Mouse (Mus musculus): Measurements from ENCODE around the gene Pdia6.

Gene Pdia6

GRCm38 (mm10) chr12:17264826-17265225, 1.5 kb upstream of the Pdia6 start:
- no peak for DNase-seq

GRCm38 (mm10) chr12:17266673-17266990, 287 bp downstream of the Pdia6 start:
- no peak for DNase-seq

GRCm38 (mm10) chr12:17267316-17267715, 971 bp downstream of the Pdia6 start:
- DNase-seq = peak in 1 of 2 experiments; percentile 27

GRCm38 (mm10) chr12:17271272-17271671, 4.9 kb downstream of the Pdia6 start:
- DNase-seq = peak; percentile 51 to 77

- no peak for DNase-seq
Observed at GRCm38 (mm10) chr12:17273841-17274240, 7.5 kb downstream of the Pdia6 start.

GRCm38 (mm10) chr12:17288496-17288895, 22.2 kb downstream of the Pdia6 start:
- DNase-seq = no peak

GRCm38 (mm10) chr12:17289060-17289459, 22.7 kb downstream of the Pdia6 start:
- no peak for DNase-seq

- DNase-seq = peak in 1 of 2 experiments; percentile 8
Observed at GRCm38 (mm10) chr12:17289913-17290312, 23.6 kb downstream of the Pdia6 start.

GRCm38 (mm10) chr12:17290569-17290968, 24.2 kb downstream of the Pdia6 start:
- DNase-seq = no peak

GRCm38 (mm10) chr12:17296899-17297298, 30.6 kb downstream of the Pdia6 start:
- DNase-seq = no peak

GRCm38 (mm10) chr12:17299902-17300301, 33.6 kb downstream of the Pdia6 start:
- no peak for DNase-seq

- DNase-seq = peak; percentile 22
Observed at GRCm38 (mm10) chr12:17305445-17305844, 39.1 kb downstream of the Pdia6 start.

- DNase-seq = no peak
Observed at GRCm38 (mm10) chr12:17308246-17308645, 41.9 kb downstream of the Pdia6 start.

- no peak for DNase-seq
Observed at GRCm38 (mm10) chr12:17310852-17311839, 44.8 kb downstream of the Pdia6 start.

- DNase-seq = no peak
Observed at GRCm38 (mm10) chr12:17316096-17316495, 49.8 kb downstream of the Pdia6 start.

- no peak for DNase-seq
Observed at GRCm38 (mm10) chr12:17317970-17318369, 51.6 kb downstream of the Pdia6 start.

- DNase-seq = no peak
Observed at GRCm38 (mm10) chr12:17318453-17318852, 52.1 kb downstream of the Pdia6 start.

- no peak for DNase-seq
Observed at GRCm38 (mm10) chr12:17324549-17325470, 58.5 kb downstream of the Pdia6 start.

- no peak for DNase-seq
Observed at GRCm38 (mm10) chr12:17329259-17329658, 62.9 kb downstream of the Pdia6 start, which contains the start of gene Atp6v1c2. TSS of gene Atp6v1c2 (minus strand) at chr12:17329359.

GRCm38 (mm10) chr12:17333459-17333858, 67.1 kb downstream of the Pdia6 start:
- DNase-seq = no peak
